Comparison of ENCODE assay signal across 8 mouse cellular contexts in the genomic region with DNA sequence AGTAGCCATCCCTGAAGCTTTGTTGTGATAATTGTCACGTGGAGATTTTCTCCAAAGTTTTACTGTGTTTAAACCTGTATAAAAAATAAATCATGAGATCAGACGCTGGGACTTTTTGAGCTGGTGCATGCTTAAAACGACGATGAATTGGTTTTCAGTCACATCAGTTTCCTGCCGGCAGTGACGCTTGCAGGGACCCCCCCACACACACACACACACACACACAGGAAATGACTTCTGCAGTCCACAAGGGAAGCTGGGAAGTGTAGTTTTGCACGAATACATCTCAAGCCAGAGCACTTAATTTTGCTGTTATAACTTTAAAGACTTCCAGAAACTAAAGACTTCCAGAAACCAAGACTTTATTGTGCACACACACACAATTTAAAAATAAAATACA. TPM values are rescaled to one million over a fixed set of nuclear protein-coding genes. Genes with fewer than 3 reads are reported as not detected.
DNase-seq lines count a peak whose midpoint lies in the region; ATAC-seq and TF ChIP-seq lines count a peak whose summit lies in the region.

No protein-coding gene starts in this region.

- H3K9me3 ChIP-seq in heart, embryonic 10.5 days, result no peaks in the 10 kb centered on the region
- H3K9me3 ChIP-seq in heart, embryonic 15.5 days (replicated peaks), result no peaks in the 10 kb centered on the region
- no peaks in the 10 kb centered on the region for H3K9me3 ChIP-seq in kidney, postnatal 0 days (replicated peaks; ENCODE audit: low read length)
- H3K9me3 ChIP-seq in lung, embryonic 15.5 days, result no peaks in the 10 kb centered on the region

- H3K4me1 ChIP-seq in heart, embryonic 10.5 days, result peaks cover 6% of the 10 kb centered on the region; the same call in 1 of the 2 replicates
- 0 out of 2 replicates have a peak, but pooled peaks cover 6% of the 10 kb centered on the region for H3K4me1 ChIP-seq in heart, embryonic 15.5 days (replicated peaks)
- no peaks in the 10 kb centered on the region for H3K4me1 ChIP-seq in kidney, postnatal 0 days (replicated peaks; ENCODE audit: insufficient read depth, low read length)
- no peaks in the 10 kb centered on the region for H3K4me1 ChIP-seq in lung, embryonic 15.5 days

- H3K36me3 ChIP-seq in heart, embryonic 10.5 days, result no peaks in the 10 kb centered on the region
- no peaks in the 10 kb centered on the region for H3K36me3 ChIP-seq in heart, embryonic 15.5 days
- H3K36me3 ChIP-seq in kidney, postnatal 0 days (ENCODE audit: insufficient read depth, low read length), result no peaks in the 10 kb centered on the region
- no peaks in the 10 kb centered on the region for H3K36me3 ChIP-seq in lung, embryonic 15.5 days

- peak; percentile 70; the same call in 1 of the 2 replicates for ATAC-seq in heart, embryonic 15.5 days (replicated peaks; ENCODE audit: insufficient number of reproducible peaks, insufficient read depth, low FRiP score, low read depth)
- ATAC-seq in kidney, postnatal 0 days (replicated peaks; ENCODE audit: low FRiP score, low read depth), result peak; percentile 66; the same call in 1 of the 2 replicates
- peak; percentile 75; the same call in 1 of the 2 replicates for ATAC-seq in lung, embryonic 15.5 days (ENCODE audit: borderline replicate concordance, extremely low read depth, low FRiP score, low TSS enrichment)

- no peaks in the 10 kb centered on the region for H3K27me3 ChIP-seq in heart, embryonic 10.5 days (ENCODE audit: insufficient read depth, poor library complexity, severe bottlenecking)
- H3K27me3 ChIP-seq in heart, embryonic 15.5 days, result no peaks in the 10 kb centered on the region
- H3K27me3 ChIP-seq in kidney, postnatal 0 days (ENCODE audit: insufficient read depth, low read length), result no peaks in the 10 kb centered on the region
- H3K27me3 ChIP-seq in lung, embryonic 15.5 days, result no peaks in the 10 kb centered on the region

- TF ChIP-seq CTCF in kidney, postnatal 0 days (IDR thresholded peaks at IDR 0.05; ENCODE audit: low read depth), result no peak

- peak overlapping the region; percentile 36; the same call in 1 of the 2 replicates for H3K4me2 ChIP-seq in heart, embryonic 15.5 days
- peak overlapping the region; percentile 47 for H3K4me2 ChIP-seq in kidney, postnatal 0 days (ENCODE audit: low read length)
- peak overlapping the region; percentile 45 for H3K4me2 ChIP-seq in lung, embryonic 15.5 days

- DNase-seq in heart, adult 18-20 months, result peak; percentile 61 to 72
- no peak for DNase-seq in heart, embryonic 10.5 days (ENCODE audit: low spot score)
- peak; percentile 81 for DNase-seq in brain, adult 2 months (ENCODE audit: low read depth, low spot score)
- peak; percentile 83 for DNase-seq in kidney, postnatal 0 days (ENCODE audit: low spot score)
- DNase-seq in right cerebral cortex, postnatal 4 days, result peak; percentile 40
- no peak for DNase-seq in c-Kit-positive CD71-positive TER-119-positive erythroid progenitor cells, embryonic 14.5 days (ENCODE audit: low spot score)

- WGBS in heart, embryonic 10.5 days, result 45% methylated on average over 7 of the region's 7 CpGs
- WGBS in heart, embryonic 15.5 days, result 27% methylated on average over 7 of the region's 7 CpGs
- 9% methylated on average over 7 of the region's 7 CpGs for WGBS in kidney, postnatal 0 days
- WGBS in lung, embryonic 15.5 days, result 29% methylated on average over 7 of the region's 7 CpGs

- no peak overlapping the region for H3K27ac ChIP-seq in heart, embryonic 10.5 days
- H3K27ac ChIP-seq in heart, embryonic 15.5 days, result no peak overlapping the region
- no peak overlapping the region for H3K27ac ChIP-seq in kidney, postnatal 0 days
- H3K27ac ChIP-seq in lung, embryonic 15.5 days, result no peak overlapping the region

- no peak overlapping the region for H3K4me3 ChIP-seq in heart, embryonic 10.5 days
- H3K4me3 ChIP-seq in heart, embryonic 15.5 days, result peak overlapping the region; percentile 15
- 0 out of 2 replicates have a peak overlapping the region, but pooled peaks have one; percentile 14 for H3K4me3 ChIP-seq in kidney, postnatal 0 days (replicated peaks; ENCODE audit: low read depth, low read length)
- peak overlapping the region; percentile 10; the same call in 1 of the 2 replicates for H3K4me3 ChIP-seq in lung, embryonic 15.5 days

- H3K9ac ChIP-seq in heart, embryonic 15.5 days, result no peak overlapping the region
- 0 out of 2 replicates have a peak overlapping the region, but pooled peaks have one; percentile 35 for H3K9ac ChIP-seq in kidney, postnatal 0 days (ENCODE audit: low read depth, low read length)
- H3K9ac ChIP-seq in lung, embryonic 15.5 days, result no peak overlapping the region

RNA-seq across cellular contexts. Expression of a gene that starts 5.3 kb away (rescaled TPM):
- total RNA-seq in heart, adult 18-20 months (2021), result 10 to 100 TPM; 48.7 to 70.1 TPM
- polyA plus RNA-seq in heart, embryonic 10.5 days (2016; fragmentation: Nextera tagmentation; extraction: Ambion mirVana), result 56.5 and 68.8 TPM in 2 replicates
- 70.3 and 70.6 TPM in 2 replicates for polyA plus RNA-seq in heart, embryonic 15.5 days (2015; fragmentation: Nextera tagmentation; extraction: Ambion mirVana)
- polyA plus RNA-seq in kidney, postnatal 0 days (2015; fragmentation: Nextera tagmentation; extraction: Ambion mirVana), result 29.5 and 34.7 TPM in 2 replicates
- polyA plus RNA-seq in lung, embryonic 15.5 days (2015; fragmentation: Nextera tagmentation; extraction: Ambion mirVana), result 61.3 and 64.5 TPM in 2 replicates

RNA-seq across cellular contexts. Expression of a gene that starts 56.7 kb away (rescaled TPM):
- 10 to 100 TPM; 25.3 to 27.4 TPM for total RNA-seq in heart, adult 18-20 months (2021)
- 37.7 and 52.7 TPM in 2 replicates for polyA plus RNA-seq in heart, embryonic 10.5 days (2016; fragmentation: Nextera tagmentation; extraction: Ambion mirVana)
- 38.8 and 39.4 TPM in 2 replicates for polyA plus RNA-seq in heart, embryonic 15.5 days (2015; fragmentation: Nextera tagmentation; extraction: Ambion mirVana)
- 50.1 and 53.7 TPM in 2 replicates for polyA plus RNA-seq in kidney, postnatal 0 days (2015; fragmentation: Nextera tagmentation; extraction: Ambion mirVana)
- polyA plus RNA-seq in lung, embryonic 15.5 days (2015; fragmentation: Nextera tagmentation; extraction: Ambion mirVana), result 60.6 and 77.1 TPM in 2 replicates

Comparison
In these comparisons a context has a peak if more than half of its experiments do, and no peak if none do; other contexts are left out.
1. DNase-seq: peak in heart, adult 18-20 months (2 of 2), brain, adult 2 months (single experiment), kidney, postnatal 0 days (single experiment) and right cerebral cortex, postnatal 4 days (single experiment); none in heart, embryonic 10.5 days (single experiment) and c-Kit-positive CD71-positive TER-119-positive erythroid progenitor cells, embryonic 14.5 days (single experiment).
2. Peak in every context shown above with its lines, with median percentiles within 50 percentile points of each other: ATAC-seq and H3K4me2 ChIP-seq.